Mouse (Mus musculus): ENCODE measurements around the gene Ccdc180. TPM values are rescaled to one million over a fixed set of nuclear protein-coding genes. Genes with fewer than 3 reads are reported as not detected.

Ccdc180 gene
- polyA plus RNA-seq, 1 experiment from 2014 or later, result 0.06 TPM

DNA sequence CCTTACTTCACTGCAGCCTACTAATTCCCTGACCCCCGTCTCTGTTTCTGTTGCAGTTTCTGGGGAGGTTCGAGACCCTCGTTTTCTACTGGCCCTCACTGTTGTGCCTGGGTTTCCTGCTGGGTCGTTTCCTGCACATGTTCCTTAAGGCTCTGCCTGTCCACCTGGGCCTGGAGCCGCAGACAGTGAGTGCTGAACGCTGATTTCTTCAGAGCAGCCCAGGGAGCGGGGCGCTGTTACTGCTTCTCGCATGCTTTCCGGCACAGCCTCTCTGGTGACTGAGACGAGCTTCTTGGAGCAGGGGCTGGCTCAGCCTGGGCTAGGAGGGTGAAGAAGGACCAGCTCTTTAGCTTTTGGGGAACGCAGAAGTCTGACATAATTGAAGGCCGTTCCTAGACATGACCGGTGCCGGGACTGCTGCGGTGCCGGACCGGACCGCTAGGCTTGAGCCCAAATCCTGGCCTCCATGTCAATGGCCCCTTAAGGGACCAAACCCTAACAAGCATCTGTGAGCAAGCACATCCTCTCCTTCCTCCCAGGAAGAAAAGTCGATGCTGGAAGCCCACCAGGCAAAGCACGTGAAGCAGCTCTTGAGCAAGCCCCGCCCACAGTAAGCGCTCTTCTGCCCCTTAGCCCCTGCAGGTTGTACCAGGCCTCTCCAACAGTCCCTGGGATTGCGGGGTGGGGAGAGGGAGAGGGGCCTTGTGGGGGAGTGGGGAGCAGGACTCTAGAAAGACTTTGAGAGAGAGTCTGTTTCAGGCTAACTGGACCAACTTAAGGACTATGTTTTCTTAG, 20.9 kb upstream of the Ccdc180 start:
- no peaks in the 10 kb centered on the region for H3K9me3 ChIP-seq
- H3K9ac ChIP-seq, result peak overlapping the region; percentile 54
- no peak for ATAC-seq (ENCODE audit: low FRiP score, low read depth)
- H3K4me2 ChIP-seq (replicated peaks), result peak overlapping the region; percentile 53
- H3K27ac ChIP-seq, result no peak overlapping the region
- no peaks in the 10 kb centered on the region for H3K36me3 ChIP-seq
- no peak overlapping the region for H3K4me3 ChIP-seq
- H3K27me3 ChIP-seq, result no peaks in the 10 kb centered on the region
- WGBS, result 23% methylated on average over 24 of the region's 24 CpGs
- H3K4me1 ChIP-seq, result peaks cover 15% of the 10 kb centered on the region

DNA sequence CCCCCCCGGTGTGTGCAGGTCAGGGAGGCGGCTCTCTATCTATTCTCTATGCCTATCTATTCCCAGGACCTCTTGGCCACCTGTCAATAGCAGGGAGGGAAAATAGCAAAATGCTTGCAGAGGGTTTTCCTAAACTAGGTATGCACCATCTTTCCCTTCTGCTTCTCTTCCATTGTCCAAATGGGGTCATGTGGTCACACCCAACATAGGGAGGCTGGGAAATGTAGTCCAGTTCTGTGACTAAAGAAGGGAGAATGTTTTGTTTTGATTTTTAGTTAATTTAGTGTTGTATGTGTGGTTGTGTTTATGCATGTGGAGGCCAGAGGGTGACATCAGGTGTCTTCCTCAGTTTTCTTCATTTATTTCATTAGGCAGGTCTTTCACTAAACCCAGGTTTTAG, 18.0 kb upstream of the Ccdc180 start:
- ATAC-seq (ENCODE audit: low FRiP score, low read depth), result no peak
- WGBS, result 83% methylated on average over 1 of the region's 2 CpGs
- H3K9ac ChIP-seq, result no peak overlapping the region
- peaks cover 15% of the 10 kb centered on the region for H3K4me1 ChIP-seq
- no peak overlapping the region for H3K4me3 ChIP-seq
- peaks cover 5% of the 10 kb centered on the region; the same call in 1 of the 2 replicates for H3K9me3 ChIP-seq
- no peaks in the 10 kb centered on the region for H3K36me3 ChIP-seq
- H3K27me3 ChIP-seq, result no peaks in the 10 kb centered on the region
- H3K4me2 ChIP-seq (replicated peaks), result no peak overlapping the region
- H3K27ac ChIP-seq, result no peak overlapping the region

DNA sequence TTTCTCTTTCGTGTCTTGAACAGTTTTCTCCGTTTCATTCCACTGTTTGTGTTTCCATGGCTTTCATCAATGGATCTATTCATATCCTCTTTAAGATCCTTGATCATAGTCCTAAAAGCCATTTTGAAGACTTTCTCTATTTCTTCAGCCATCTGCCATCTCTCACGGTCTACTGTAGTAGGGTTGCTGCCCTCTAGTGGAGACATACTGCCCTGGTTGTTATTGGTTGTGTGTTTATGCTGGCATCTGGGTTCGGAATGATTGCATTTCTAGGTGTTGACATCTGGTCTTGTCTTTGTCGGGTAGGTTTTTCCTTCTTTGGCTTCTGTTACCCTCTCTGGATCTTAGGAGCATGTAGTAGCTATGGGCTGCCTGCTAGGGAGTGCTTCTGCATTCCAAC, 11.2 kb upstream of the Ccdc180 start:
- WGBS, result 37% methylated on average over 5 of the region's 5 CpGs
- Histone ChIP-seq H3K9ac (no peak overlapping the region), H3K36me3 (no peaks in the 10 kb centered on the region), H3K27me3 (no peaks in the 10 kb centered on the region), H3K4me1 (no peaks in the 10 kb centered on the region), H3K27ac (no peak overlapping the region), H3K4me3 (no peak overlapping the region), H3K4me2 (replicated peaks) (no peak overlapping the region), H3K9me3 (peaks cover 5% of the 10 kb centered on the region; the same call in 1 of the 2 replicates)
- ATAC-seq (ENCODE audit: low FRiP score, low read depth), result no peak

DNA sequence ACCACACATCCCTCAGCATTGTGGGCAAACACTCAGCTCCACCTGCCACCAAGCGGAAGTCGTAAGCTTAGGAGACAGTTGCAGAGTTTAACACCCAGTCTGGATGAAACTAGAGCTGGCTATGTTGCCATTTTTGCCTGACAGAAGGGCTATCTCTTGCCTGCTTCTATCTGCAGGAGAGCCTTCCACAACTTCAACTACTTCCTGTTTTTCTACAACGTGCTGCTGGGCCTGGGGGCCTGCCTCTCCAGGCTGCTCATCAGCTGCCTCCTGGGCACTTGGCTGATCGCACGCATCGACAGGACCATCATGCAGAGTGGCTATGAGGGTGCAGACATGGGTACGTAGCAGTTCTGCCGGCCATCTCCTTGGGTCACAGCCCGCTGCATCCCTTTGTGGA, 7.6 kb upstream of the Ccdc180 start:
- Histone ChIP-seq H3K27ac (no peak overlapping the region), H3K4me2 (replicated peaks) (no peak overlapping the region), H3K9ac (no peak overlapping the region), H3K36me3 (no peaks in the 10 kb centered on the region), H3K4me1 (no peaks in the 10 kb centered on the region), H3K4me3 (no peak overlapping the region), H3K9me3 (no peaks in the 10 kb centered on the region), H3K27me3 (no peaks in the 10 kb centered on the region)
- no peak for ATAC-seq (ENCODE audit: low FRiP score, low read depth)
- 80% methylated on average over 9 of the region's 9 CpGs for WGBS

DNA sequence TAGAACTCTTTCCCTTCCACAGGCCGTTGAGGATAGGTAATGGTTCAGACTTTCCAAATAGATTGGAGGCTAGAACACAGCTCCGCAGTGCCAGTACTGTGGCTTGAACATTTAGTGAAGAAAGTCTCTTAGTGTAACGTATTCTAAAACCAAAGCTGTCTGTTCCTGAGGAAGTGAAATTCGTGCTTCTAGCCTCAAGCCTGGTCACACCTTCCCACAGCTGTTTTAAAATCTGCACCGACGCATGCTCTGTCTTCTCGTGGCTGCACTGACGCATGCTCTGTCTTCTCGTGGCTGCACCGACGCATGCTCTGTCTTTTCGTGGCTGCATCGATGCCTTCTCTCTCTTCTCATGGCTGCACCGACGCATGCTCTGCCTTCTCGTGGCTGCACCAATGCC, 6.9 kb upstream of the Ccdc180 start:
- no peak for ATAC-seq (ENCODE audit: low FRiP score, low read depth)
- no peak overlapping the region for H3K4me2 ChIP-seq (replicated peaks)
- WGBS, result 92% methylated on average over 16 of the region's 16 CpGs
- no peak overlapping the region for H3K4me3 ChIP-seq
- H3K36me3 ChIP-seq, result no peaks in the 10 kb centered on the region
- no peaks in the 10 kb centered on the region for H3K27me3 ChIP-seq
- H3K9me3 ChIP-seq, result no peaks in the 10 kb centered on the region
- no peak overlapping the region for H3K27ac ChIP-seq
- H3K9ac ChIP-seq, result no peak overlapping the region
- no peaks in the 10 kb centered on the region for H3K4me1 ChIP-seq

DNA sequence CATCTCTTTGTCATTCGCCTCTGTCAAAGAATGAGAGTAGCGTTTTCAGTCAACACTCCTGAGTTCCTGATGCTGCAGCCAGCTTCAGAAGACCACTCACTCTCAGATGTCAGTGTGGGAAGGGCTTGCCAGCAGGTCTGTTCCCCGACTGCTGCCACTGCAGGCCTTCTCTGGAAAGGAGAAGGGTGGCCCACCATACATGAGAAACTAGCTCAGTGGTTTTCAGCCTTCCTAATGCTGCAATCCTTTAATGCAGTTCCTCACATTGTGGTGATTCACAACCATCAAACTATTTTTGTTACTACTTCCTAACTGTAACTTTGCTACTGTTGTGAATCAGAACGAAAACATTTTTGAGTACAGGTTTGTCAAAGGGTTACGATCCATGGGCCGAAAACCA, 616 bp upstream of the Ccdc180 start:
- Histone ChIP-seq H3K4me2 (replicated peaks) (no peak overlapping the region), H3K36me3 (no peaks in the 10 kb centered on the region), H3K9me3 (no peaks in the 10 kb centered on the region), H3K4me1 (peaks cover 12% of the 10 kb centered on the region), H3K4me3 (no peak overlapping the region), H3K27me3 (peaks cover 7% of the 10 kb centered on the region; the same call in 1 of the 2 replicates), H3K27ac (no peak overlapping the region), H3K9ac (no peak overlapping the region)
- WGBS, result 60% methylated on average over 6 of the region's 6 CpGs
- ATAC-seq (ENCODE audit: low FRiP score, low read depth), result no peak

DNA sequence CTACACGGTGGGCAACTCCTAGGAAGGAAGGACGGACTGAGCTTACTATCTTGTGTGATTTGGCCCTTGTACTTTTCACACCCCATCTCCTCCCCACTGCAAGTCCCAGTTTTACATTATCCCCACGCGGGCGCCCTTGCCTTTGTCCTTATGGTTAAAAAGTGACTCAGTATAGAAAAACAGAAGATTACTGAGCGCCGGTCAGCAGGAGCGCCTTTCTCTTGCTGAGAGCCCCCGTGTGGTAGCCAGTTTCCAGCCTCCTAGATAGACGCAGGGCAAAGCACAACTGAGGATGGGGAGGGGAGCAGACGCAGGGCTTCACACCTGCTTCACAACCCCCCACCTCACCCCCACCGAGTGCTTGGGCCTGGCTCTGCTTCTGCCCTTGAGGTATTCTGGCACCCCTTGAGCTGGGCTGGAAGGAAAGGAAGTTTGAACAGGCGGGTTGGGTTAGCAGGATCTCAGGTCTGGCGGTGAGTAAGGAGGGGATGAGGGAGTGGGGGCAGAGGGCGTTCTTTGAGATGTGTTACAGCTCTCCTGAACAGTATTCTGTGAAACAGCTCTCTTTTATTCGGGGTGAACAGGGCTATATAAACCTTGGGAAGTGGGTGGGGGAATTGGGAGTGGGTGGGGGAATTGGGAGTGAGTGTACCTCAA, 6.5 kb downstream of the Ccdc180 start:
- Histone ChIP-seq H3K9ac (0 out of 2 replicates have a peak overlapping the region, but pooled peaks have one; percentile 13), H3K4me1 (peaks cover 13% of the 10 kb centered on the region), H3K27me3 (peaks cover 20% of the 10 kb centered on the region), H3K4me2 (replicated peaks) (peak overlapping the region; percentile 38), H3K4me3 (no peak overlapping the region), H3K9me3 (no peaks in the 10 kb centered on the region), H3K27ac (peak overlapping the region; percentile 22; the same call in 1 of the 2 replicates), H3K36me3 (no peaks in the 10 kb centered on the region)
- peak; percentile 77 for ATAC-seq (ENCODE audit: low FRiP score, low read depth)
- 13% methylated on average over 16 of the region's 16 CpGs for WGBS

DNA sequence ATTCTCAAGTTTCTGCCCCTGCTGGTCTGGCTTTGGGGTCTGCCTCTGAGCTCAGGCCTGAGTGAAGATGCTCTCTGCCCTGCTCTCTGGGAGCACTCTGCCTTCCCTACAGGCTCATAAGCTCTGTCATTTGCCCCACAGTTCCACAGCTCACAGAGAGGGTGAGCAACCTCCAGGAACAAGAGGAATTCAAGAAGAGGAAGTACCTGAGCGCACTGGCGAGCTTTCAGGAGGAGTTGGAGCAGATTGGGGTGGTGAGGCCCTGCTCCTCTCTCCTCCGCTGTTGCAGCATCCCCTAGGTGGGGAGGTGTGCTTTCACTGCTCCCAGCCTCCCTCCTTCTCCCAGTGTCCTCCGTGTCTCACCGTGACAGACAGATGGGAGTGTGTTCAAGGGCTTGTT, 8.3 kb downstream of the Ccdc180 start:
- H3K27ac ChIP-seq, result no peak overlapping the region
- peaks cover 18% of the 10 kb centered on the region for H3K27me3 ChIP-seq
- H3K4me1 ChIP-seq, result peaks cover 13% of the 10 kb centered on the region
- no peak overlapping the region for H3K4me2 ChIP-seq (replicated peaks)
- 48% methylated on average over 5 of the region's 5 CpGs for WGBS
- no peak overlapping the region for H3K9ac ChIP-seq
- no peak overlapping the region for H3K4me3 ChIP-seq
- no peaks in the 10 kb centered on the region for H3K36me3 ChIP-seq
- ATAC-seq (ENCODE audit: low FRiP score, low read depth), result no peak
- no peaks in the 10 kb centered on the region for H3K9me3 ChIP-seq

DNA sequence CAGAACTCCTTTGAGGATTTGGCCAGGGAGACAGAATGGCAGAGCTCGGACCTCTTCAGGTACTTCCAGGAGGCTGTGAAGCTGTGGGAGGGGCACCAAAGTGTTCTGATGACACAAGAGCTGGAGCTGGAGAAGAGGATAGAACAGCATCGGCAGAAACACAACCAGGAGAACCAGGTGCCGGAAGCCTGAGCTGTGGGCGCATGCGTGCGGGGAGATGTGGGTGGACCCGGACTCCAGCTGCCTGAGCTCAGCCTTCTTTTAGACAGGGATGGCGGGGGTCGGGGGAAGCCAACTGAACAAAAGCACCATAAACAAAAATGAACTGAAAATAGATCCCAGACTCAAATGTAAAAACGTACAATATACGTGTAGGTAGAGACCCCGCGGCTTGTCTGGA, 19.2 kb downstream of the Ccdc180 start:
- Histone ChIP-seq H3K9me3 (no peaks in the 10 kb centered on the region), H3K9ac (no peak overlapping the region), H3K36me3 (no peaks in the 10 kb centered on the region), H3K27ac (no peak overlapping the region), H3K4me1 (no peaks in the 10 kb centered on the region), H3K4me2 (replicated peaks) (no peak overlapping the region), H3K4me3 (no peak overlapping the region), H3K27me3 (no peaks in the 10 kb centered on the region)
- ATAC-seq (ENCODE audit: low FRiP score, low read depth), result no peak
- WGBS, result 89% methylated on average over 13 of the region's 13 CpGs

DNA sequence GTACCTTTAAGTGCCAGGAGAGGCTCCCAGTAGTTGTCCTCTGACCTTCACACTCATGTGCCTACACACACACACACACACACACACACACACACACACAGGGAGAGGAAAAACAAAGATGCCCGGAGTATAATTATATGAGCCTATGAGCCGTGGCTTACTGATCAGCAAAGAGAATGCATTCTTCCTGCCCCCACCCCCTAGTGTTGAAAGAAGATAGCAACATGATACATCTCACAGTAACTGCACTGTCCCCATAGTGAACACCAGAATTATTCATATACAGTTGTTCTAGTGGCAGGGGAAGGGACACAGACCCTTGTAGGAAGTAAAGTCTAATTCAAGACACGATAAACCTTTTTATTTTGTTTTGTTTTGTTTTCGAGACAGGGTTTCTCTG, 19.8 kb downstream of the Ccdc180 start:
- Histone ChIP-seq H3K4me3 (no peak overlapping the region), H3K9ac (no peak overlapping the region), H3K9me3 (no peaks in the 10 kb centered on the region), H3K4me2 (replicated peaks) (no peak overlapping the region), H3K36me3 (no peaks in the 10 kb centered on the region), H3K27ac (no peak overlapping the region), H3K4me1 (no peaks in the 10 kb centered on the region), H3K27me3 (no peaks in the 10 kb centered on the region)
- ATAC-seq (ENCODE audit: low FRiP score, low read depth), result no peak
- 76% methylated on average over 4 of the region's 4 CpGs for WGBS

DNA sequence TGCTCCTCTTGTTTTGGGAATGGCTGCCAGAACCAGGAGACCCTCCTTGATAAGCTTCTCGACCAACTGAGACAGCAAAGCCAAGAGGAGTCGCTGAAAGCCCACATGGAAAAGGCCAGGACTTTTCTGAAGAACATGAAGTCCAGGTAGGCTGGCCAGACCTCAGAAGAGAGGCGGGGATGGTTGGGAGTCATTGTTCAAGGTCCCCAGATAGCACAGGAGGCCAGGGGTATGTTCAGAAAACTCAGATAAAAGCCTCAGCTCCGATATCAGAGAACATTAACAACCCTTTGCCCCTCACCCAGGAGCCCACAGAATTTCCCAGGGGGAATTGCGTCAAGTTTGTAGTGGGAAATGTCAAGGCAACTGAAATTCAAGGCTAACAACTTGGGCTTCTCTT, 21.2 kb downstream of the Ccdc180 start:
- WGBS, result 86% methylated on average over 5 of the region's 5 CpGs
- ATAC-seq (ENCODE audit: low FRiP score, low read depth), result no peak
- Histone ChIP-seq H3K4me1 (no peaks in the 10 kb centered on the region), H3K27me3 (no peaks in the 10 kb centered on the region), H3K9me3 (no peaks in the 10 kb centered on the region), H3K4me2 (replicated peaks) (no peak overlapping the region), H3K4me3 (no peak overlapping the region), H3K27ac (no peak overlapping the region), H3K36me3 (no peaks in the 10 kb centered on the region), H3K9ac (no peak overlapping the region)

DNA sequence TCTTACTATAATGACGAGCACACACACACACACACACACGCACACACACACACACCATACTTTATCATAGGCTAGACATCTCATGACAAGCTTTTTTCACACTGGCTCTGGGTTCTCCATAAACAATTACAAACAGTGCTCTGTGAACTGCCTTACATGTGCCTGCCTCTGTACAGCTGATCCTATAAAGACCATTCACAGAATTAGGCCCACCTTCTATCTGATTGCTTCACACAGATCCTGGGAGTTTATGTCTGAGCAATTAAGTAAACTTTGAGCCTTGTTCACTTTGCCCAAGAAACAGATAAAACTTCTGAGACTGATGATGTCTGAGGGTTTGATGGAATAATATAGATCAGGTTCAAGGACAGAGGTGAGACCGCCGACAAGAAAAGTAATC, 21.8 kb downstream of the Ccdc180 start:
- no peaks in the 10 kb centered on the region for H3K27me3 ChIP-seq
- H3K9ac ChIP-seq, result no peak overlapping the region
- no peaks in the 10 kb centered on the region for H3K9me3 ChIP-seq
- no peaks in the 10 kb centered on the region for H3K4me1 ChIP-seq
- no peak overlapping the region for H3K4me2 ChIP-seq (replicated peaks)
- H3K36me3 ChIP-seq, result no peaks in the 10 kb centered on the region
- no peak overlapping the region for H3K4me3 ChIP-seq
- H3K27ac ChIP-seq, result no peak overlapping the region
- 86% methylated on average over 4 of the region's 4 CpGs for WGBS
- ATAC-seq (ENCODE audit: low FRiP score, low read depth), result no peak
